24 mouse cellular contexts compared by ENCODE assay signal in the genomic region with DNA sequence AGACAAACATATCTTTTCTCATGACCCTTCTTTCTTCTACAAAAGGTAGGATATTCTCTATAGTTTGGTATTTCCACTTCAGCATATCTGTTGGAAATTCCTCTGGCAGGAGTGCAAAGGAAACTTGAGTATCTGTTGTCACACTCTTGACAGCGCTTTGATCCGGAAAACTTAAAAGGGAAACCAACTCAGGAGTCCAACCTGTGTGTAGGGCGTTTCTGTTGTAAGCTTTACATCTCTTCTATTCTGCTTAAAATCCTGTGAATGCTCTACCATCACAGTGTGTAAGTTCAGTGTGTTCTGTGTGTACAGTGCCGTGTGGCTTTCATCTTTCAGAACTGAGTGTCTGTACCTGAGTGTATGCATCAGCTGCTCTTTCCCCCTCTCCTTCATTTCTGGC.
DNase-seq lines count a peak whose midpoint lies in the region; ATAC-seq and TF ChIP-seq lines count a peak whose summit lies in the region.
"Had no signal": no experiment of that assay in that cellular context is flagged by ENCODE, and none has a peak within 500 bp of the region (broad histone marks: within the 10 kb centered on the region; RNA-seq: fewer than 3 reads in every experiment).

No protein-coding gene starts in this region.

- TF ChIP-seq EP300 in lung, postnatal 0 days (IDR thresholded peaks at IDR 0.05): no peak

- peaks cover 4% of the 10 kb centered on the region; the same call in 1 of the 2 replicates for H3K36me3 ChIP-seq in heart, embryonic 12.5 days
- no peaks in the 10 kb centered on the region for H3K36me3 ChIP-seq in lung, embryonic 14.5 days (ENCODE audit: insufficient read depth)
- no peaks in the 10 kb centered on the region for H3K36me3 ChIP-seq in lung, postnatal 0 days (ENCODE audit: insufficient read depth, low read length)
- H3K36me3 ChIP-seq: embryonic facial prominence, embryonic 12.5 days; forebrain, embryonic 12.5 days; forebrain, embryonic 15.5 days; hindbrain, embryonic 10.5 days; intestine, embryonic 15.5 days had no signal

- no peaks in the 10 kb centered on the region for H3K27me3 ChIP-seq in heart, embryonic 12.5 days (replicated peaks)
- H3K27me3 ChIP-seq in lung, embryonic 14.5 days (ENCODE audit: insufficient read depth, low read length): no peaks in the 10 kb centered on the region
- H3K27me3 ChIP-seq in lung, postnatal 0 days (replicated peaks; ENCODE audit: insufficient read depth, low read length): no peaks in the 10 kb centered on the region
- H3K27me3 ChIP-seq: embryonic facial prominence, embryonic 12.5 days; forebrain, embryonic 12.5 days; forebrain, embryonic 15.5 days; hindbrain, embryonic 13.5 days; intestine, embryonic 15.5 days had no signal

- no peak overlapping the region for H3K4me3 ChIP-seq in heart, embryonic 12.5 days
- no peak overlapping the region for H3K4me3 ChIP-seq in lung, embryonic 14.5 days (ENCODE audit: low read depth, low read length)
- no peak overlapping the region for H3K4me3 ChIP-seq in lung, postnatal 0 days (ENCODE audit: low read depth, low read length)
- H3K4me3 ChIP-seq: embryonic facial prominence, embryonic 12.5 days; erythroblast, embryonic 14.5 days; forebrain, embryonic 12.5 days; forebrain, embryonic 15.5 days; heart, adult 2 months; hindbrain, embryonic 10.5 days; hindbrain, embryonic 13.5 days; intestine, embryonic 15.5 days had no signal

- H3K4me1 ChIP-seq in heart, embryonic 12.5 days (replicated peaks): peaks cover 17% of the 10 kb centered on the region
- peaks cover 3% of the 10 kb centered on the region; the same call in 1 of the 2 replicates for H3K4me1 ChIP-seq in lung, embryonic 14.5 days (ENCODE audit: insufficient read depth)
- H3K4me1 ChIP-seq in lung, postnatal 0 days (ENCODE audit: insufficient read depth, low read depth, low read length): no peaks in the 10 kb centered on the region
- H3K4me1 ChIP-seq: embryonic facial prominence, embryonic 12.5 days; forebrain, embryonic 12.5 days; forebrain, embryonic 15.5 days; hindbrain, embryonic 10.5 days; hindbrain, embryonic 13.5 days; intestine, embryonic 15.5 days had no signal

- 42% methylated on average over 4 of the region's 4 CpGs for WGBS in heart, embryonic 12.5 days
- WGBS in lung, embryonic 14.5 days: 47% methylated on average over 4 of the region's 4 CpGs
- WGBS in lung, postnatal 0 days: 47% methylated on average over 4 of the region's 4 CpGs

- no peak for DNase-seq in heart, adult 11 months
- DNase-seq in lung, embryonic 14.5 days: peak; percentile 52
- no peak for DNase-seq in lung, postnatal 4 days
- DNase-seq in lung, postnatal 0 days (ENCODE audit: low spot score): peak; percentile 24
- no peak for DNase-seq in lung, postnatal 10 days
- DNase-seq: adrenal gland, postnatal 10 days; adrenal gland, postnatal 36 days; cerebellum, adult 18-20 months; cerebellum, adult 9-10 months; cerebellum, postnatal 14 days; gastrocnemius, postnatal 25 days; heart, adult 2 months; heart, postnatal 36 days had no signal

- no peaks in the 10 kb centered on the region for H3K9me3 ChIP-seq in heart, embryonic 12.5 days (replicated peaks)
- H3K9me3 ChIP-seq in lung, embryonic 14.5 days (ENCODE audit: low read depth, low read length): no peaks in the 10 kb centered on the region
- no peaks in the 10 kb centered on the region for H3K9me3 ChIP-seq in lung, postnatal 0 days (ENCODE audit: low read length)
- H3K9me3 ChIP-seq: embryonic facial prominence, embryonic 12.5 days; forebrain, embryonic 12.5 days; forebrain, embryonic 15.5 days; hindbrain, embryonic 10.5 days; hindbrain, embryonic 13.5 days; intestine, embryonic 15.5 days had no signal

- H3K27ac ChIP-seq in heart, embryonic 12.5 days (ENCODE audit: poor library complexity, severe bottlenecking): peak overlapping the region; percentile 38; the same call in 1 of the 2 replicates
- 0 out of 2 replicates have a peak overlapping the region, but pooled peaks have one; percentile 40 for H3K27ac ChIP-seq in lung, embryonic 14.5 days (ENCODE audit: low read depth)
- no peak overlapping the region for H3K27ac ChIP-seq in lung, postnatal 0 days (ENCODE audit: low read length)
- H3K27ac ChIP-seq: embryonic facial prominence, embryonic 12.5 days; forebrain, embryonic 12.5 days; forebrain, embryonic 15.5 days; heart, adult 2 months; hindbrain, embryonic 10.5 days; hindbrain, embryonic 13.5 days; intestine, embryonic 15.5 days had no signal

- H3K4me2 ChIP-seq in heart, embryonic 12.5 days: no peak overlapping the region
- 0 out of 2 replicates have a peak overlapping the region, but pooled peaks have one; percentile 3 for H3K4me2 ChIP-seq in lung, embryonic 14.5 days
- H3K4me2 ChIP-seq in lung, postnatal 0 days (replicated peaks; ENCODE audit: low read depth, low read length): no peak overlapping the region
- H3K4me2 ChIP-seq: embryonic facial prominence, embryonic 12.5 days; forebrain, embryonic 12.5 days; forebrain, embryonic 15.5 days; heart, embryonic 11.5 days; hindbrain, embryonic 13.5 days; intestine, embryonic 15.5 days had no signal

- ATAC-seq in heart, embryonic 12.5 days (ENCODE audit: insufficient number of reproducible peaks, low FRiP score): no peak
- ATAC-seq in lung, embryonic 14.5 days (ENCODE audit: insufficient read depth): peak; percentile 65; the same call in 1 of the 2 replicates
- no peak for ATAC-seq in lung, postnatal 0 days
- ATAC-seq: CD4-positive, CD25-positive, alpha-beta regulatory T cell, adult 4 months; forebrain, embryonic 15.5 days; hindbrain, embryonic 16.5 days; intestine, embryonic 15.5 days had no signal

- TF ChIP-seq CTCF in lung, embryonic 14.5 days (IDR thresholded peaks at IDR 0.05; ENCODE audit: low read depth): no peak
- no peak for TF ChIP-seq CTCF in lung, postnatal 0 days (IDR thresholded peaks at IDR 0.05)

- H3K9ac ChIP-seq in heart, embryonic 12.5 days: no peak overlapping the region
- H3K9ac ChIP-seq in lung, embryonic 14.5 days: no peak overlapping the region
- H3K9ac ChIP-seq in lung, postnatal 0 days (replicated peaks; ENCODE audit: low read depth): no peak overlapping the region
- H3K9ac ChIP-seq: embryonic facial prominence, embryonic 12.5 days; forebrain, embryonic 12.5 days; forebrain, embryonic 15.5 days; hindbrain, embryonic 13.5 days; intestine, embryonic 15.5 days had no signal

Comparison
In these comparisons a context has a peak if more than half of its experiments do, and no peak if none do; other contexts are left out.
1. DNase-seq: peak in lung, embryonic 14.5 days (single experiment) and lung, postnatal 0 days (single experiment); none in heart, adult 11 months (single experiment), lung, postnatal 4 days (0 of 2) and lung, postnatal 10 days (single experiment).